Mouse (Mus musculus): ENCODE data around the gene Elk4. TPM values are rescaled to one million over a fixed set of nuclear protein-coding genes. Genes with fewer than 3 reads are reported as not detected.
A peak's percentile ranks its signal among the peaks of the same experiment; 100 is the strongest.

The Elk4 gene
- polyA plus RNA-seq, 1 experiment from 2014 or later, result 18.7 TPM

- DNase-seq (ENCODE audit: low spot score) (no peak), ATAC-seq (ENCODE audit: insufficient read depth, low FRiP score, low TSS enrichment) (no peak)
- no peak overlapping the region for H3K27ac ChIP-seq (ENCODE audit: low read depth, low read length)
- H3K4me2 ChIP-seq (ENCODE audit: low read depth), result no peak overlapping the region
- no peaks in the 10 kb centered on the region for H3K36me3 ChIP-seq (ENCODE audit: control insufficient read depth, insufficient read depth, low read length)
- 90% methylated on average over 5 of the region's 5 CpGs for WGBS
- no peak overlapping the region for H3K4me3 ChIP-seq (ENCODE audit: low read depth, low read length)
- H3K9me3 ChIP-seq (ENCODE audit: control insufficient read depth, low read length), result no peaks in the 10 kb centered on the region
- no peak overlapping the region for H3K9ac ChIP-seq (ENCODE audit: low read length)
- peaks cover 24% of the 10 kb centered on the region for H3K4me1 ChIP-seq (ENCODE audit: control insufficient read depth, insufficient read depth, low read length)
- H3K27me3 ChIP-seq (ENCODE audit: control insufficient read depth, insufficient read depth, low read length), result no peaks in the 10 kb centered on the region
These were observed 30.5 kb upstream of the Elk4 start for GRCm38 (mm10) chr1:131976886-131977285.

GRCm38 (mm10) chr1:131980471-131980870 lies 26.9 kb upstream of the Elk4 start:
- Histone ChIP-seq H3K4me3 (ENCODE audit: low read depth, low read length) (no peak overlapping the region), H3K27ac (ENCODE audit: low read depth, low read length) (no peak overlapping the region)

GRCm38 (mm10) chr1:131981378-131982013 lies 25.9 kb upstream of the Elk4 start:
- Histone ChIP-seq H3K27ac (ENCODE audit: low read depth, low read length) (no peak overlapping the region), H3K9me3 (ENCODE audit: control insufficient read depth, low read length) (no peaks in the 10 kb centered on the region), H3K4me1 (ENCODE audit: control insufficient read depth, insufficient read depth, low read length) (no peaks in the 10 kb centered on the region), H3K4me3 (ENCODE audit: low read depth, low read length) (no peak overlapping the region), H3K27me3 (ENCODE audit: control insufficient read depth, insufficient read depth, low read length) (no peaks in the 10 kb centered on the region), H3K4me2 (ENCODE audit: low read depth) (no peak overlapping the region), H3K36me3 (ENCODE audit: control insufficient read depth, insufficient read depth, low read length) (no peaks in the 10 kb centered on the region), H3K9ac (ENCODE audit: low read length) (no peak overlapping the region)
- WGBS, result 57% methylated on average over 12 of the region's 12 CpGs
- ATAC-seq (ENCODE audit: insufficient read depth, low FRiP score, low TSS enrichment), result peak; percentile 67
- peak; percentile 84 for DNase-seq (ENCODE audit: low spot score)

More at GRCm38 (mm10) chr1:131980471-131980870, 26.9 kb upstream of the Elk4 start:
- ATAC-seq (ENCODE audit: insufficient read depth, low FRiP score, low TSS enrichment) (no peak), DNase-seq (ENCODE audit: low spot score) (no peak)
- Histone ChIP-seq H3K9ac (ENCODE audit: low read length) (no peak overlapping the region), H3K9me3 (ENCODE audit: control insufficient read depth, low read length) (no peaks in the 10 kb centered on the region), H3K36me3 (ENCODE audit: control insufficient read depth, insufficient read depth, low read length) (no peaks in the 10 kb centered on the region), H3K4me2 (ENCODE audit: low read depth) (no peak overlapping the region), H3K27me3 (ENCODE audit: control insufficient read depth, insufficient read depth, low read length) (no peaks in the 10 kb centered on the region), H3K4me1 (ENCODE audit: control insufficient read depth, insufficient read depth, low read length) (peaks cover 3% of the 10 kb centered on the region; the same call in 1 of the 2 replicates)
- 23% methylated on average over 2 of the region's 2 CpGs for WGBS

DNA sequence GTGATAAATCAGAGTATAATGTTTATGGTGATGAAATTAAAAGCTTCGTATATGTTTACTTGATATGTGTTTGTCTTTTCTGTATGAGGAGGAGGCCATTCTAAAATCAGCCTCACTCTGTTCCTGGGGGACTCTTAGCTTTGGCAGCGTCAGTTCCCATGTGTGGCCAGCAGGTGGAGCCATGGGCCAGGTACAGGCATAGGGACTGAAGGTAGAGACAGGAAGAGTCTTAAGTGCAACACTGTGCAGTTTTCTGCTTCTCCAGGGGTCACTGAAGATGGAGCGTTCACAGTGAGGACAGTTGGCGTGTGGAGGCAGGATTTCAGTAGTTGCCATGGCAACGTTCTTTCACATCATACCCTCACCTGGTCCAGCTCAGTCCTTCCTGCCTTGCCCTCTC lies 24.5 kb upstream of the Elk4 start:
- ATAC-seq (ENCODE audit: insufficient read depth, low FRiP score, low TSS enrichment) (no peak), DNase-seq (ENCODE audit: low spot score) (peak; percentile 77)
- 23% methylated on average over 5 of the region's 5 CpGs for WGBS
- Histone ChIP-seq H3K9ac (ENCODE audit: low read length) (no peak overlapping the region), H3K4me2 (ENCODE audit: low read depth) (no peak overlapping the region), H3K4me1 (ENCODE audit: control insufficient read depth, insufficient read depth, low read length) (no peaks in the 10 kb centered on the region), H3K9me3 (ENCODE audit: control insufficient read depth, low read length) (no peaks in the 10 kb centered on the region), H3K27me3 (ENCODE audit: control insufficient read depth, insufficient read depth, low read length) (no peaks in the 10 kb centered on the region), H3K27ac (ENCODE audit: low read depth, low read length) (no peak overlapping the region), H3K36me3 (ENCODE audit: control insufficient read depth, insufficient read depth, low read length) (no peaks in the 10 kb centered on the region), H3K4me3 (ENCODE audit: low read depth, low read length) (no peak overlapping the region)

- 82% methylated on average over 2 of the region's 2 CpGs for WGBS
- no peaks in the 10 kb centered on the region for H3K9me3 ChIP-seq (ENCODE audit: control insufficient read depth, low read length)
- no peak overlapping the region for H3K4me3 ChIP-seq (ENCODE audit: low read depth, low read length)
These were observed 23.6 kb upstream of the Elk4 start for GRCm38 (mm10) chr1:131983806-131984205.

GRCm38 (mm10) chr1:131987432-131987831 lies 20.0 kb upstream of the Elk4 start:
- Histone ChIP-seq H3K9ac (ENCODE audit: low read length) (no peak overlapping the region), H3K4me3 (ENCODE audit: low read depth, low read length) (no peak overlapping the region), H3K27ac (ENCODE audit: low read depth, low read length) (no peak overlapping the region), H3K4me2 (ENCODE audit: low read depth) (no peak overlapping the region), H3K36me3 (ENCODE audit: control insufficient read depth, insufficient read depth, low read length) (no peaks in the 10 kb centered on the region), H3K4me1 (ENCODE audit: control insufficient read depth, insufficient read depth, low read length) (no peaks in the 10 kb centered on the region), H3K27me3 (ENCODE audit: control insufficient read depth, insufficient read depth, low read length) (no peaks in the 10 kb centered on the region), H3K9me3 (ENCODE audit: control insufficient read depth, low read length) (no peaks in the 10 kb centered on the region)
- WGBS, result 83% methylated on average over 15 of the region's 15 CpGs
- ATAC-seq (ENCODE audit: insufficient read depth, low FRiP score, low TSS enrichment), result no peak
- DNase-seq (ENCODE audit: low spot score), result no peak

More at GRCm38 (mm10) chr1:131983806-131984205, 23.6 kb upstream of the Elk4 start:
- Histone ChIP-seq H3K4me2 (ENCODE audit: low read depth) (no peak overlapping the region), H3K4me1 (ENCODE audit: control insufficient read depth, insufficient read depth, low read length) (no peaks in the 10 kb centered on the region), H3K36me3 (ENCODE audit: control insufficient read depth, insufficient read depth, low read length) (no peaks in the 10 kb centered on the region), H3K9ac (ENCODE audit: low read length) (no peak overlapping the region), H3K27ac (ENCODE audit: low read depth, low read length) (no peak overlapping the region), H3K27me3 (ENCODE audit: control insufficient read depth, insufficient read depth, low read length) (no peaks in the 10 kb centered on the region)
- no peak for DNase-seq (ENCODE audit: low spot score)
- ATAC-seq (ENCODE audit: insufficient read depth, low FRiP score, low TSS enrichment), result no peak

GRCm38 (mm10) chr1:131989476-131989875 lies 17.9 kb upstream of the Elk4 start:
- Histone ChIP-seq H3K36me3 (ENCODE audit: control insufficient read depth, insufficient read depth, low read length) (no peaks in the 10 kb centered on the region), H3K27me3 (ENCODE audit: control insufficient read depth, insufficient read depth, low read length) (no peaks in the 10 kb centered on the region), H3K9ac (ENCODE audit: low read length) (no peak overlapping the region), H3K4me1 (ENCODE audit: control insufficient read depth, insufficient read depth, low read length) (no peaks in the 10 kb centered on the region), H3K4me2 (ENCODE audit: low read depth) (no peak overlapping the region), H3K4me3 (ENCODE audit: low read depth, low read length) (no peak overlapping the region), H3K9me3 (ENCODE audit: control insufficient read depth, low read length) (no peaks in the 10 kb centered on the region), H3K27ac (ENCODE audit: low read depth, low read length) (no peak overlapping the region)
- WGBS, result 70% methylated on average over 4 of the region's 4 CpGs
- DNase-seq (ENCODE audit: low spot score), result no peak
- ATAC-seq (ENCODE audit: insufficient read depth, low FRiP score, low TSS enrichment), result no peak

DNA sequence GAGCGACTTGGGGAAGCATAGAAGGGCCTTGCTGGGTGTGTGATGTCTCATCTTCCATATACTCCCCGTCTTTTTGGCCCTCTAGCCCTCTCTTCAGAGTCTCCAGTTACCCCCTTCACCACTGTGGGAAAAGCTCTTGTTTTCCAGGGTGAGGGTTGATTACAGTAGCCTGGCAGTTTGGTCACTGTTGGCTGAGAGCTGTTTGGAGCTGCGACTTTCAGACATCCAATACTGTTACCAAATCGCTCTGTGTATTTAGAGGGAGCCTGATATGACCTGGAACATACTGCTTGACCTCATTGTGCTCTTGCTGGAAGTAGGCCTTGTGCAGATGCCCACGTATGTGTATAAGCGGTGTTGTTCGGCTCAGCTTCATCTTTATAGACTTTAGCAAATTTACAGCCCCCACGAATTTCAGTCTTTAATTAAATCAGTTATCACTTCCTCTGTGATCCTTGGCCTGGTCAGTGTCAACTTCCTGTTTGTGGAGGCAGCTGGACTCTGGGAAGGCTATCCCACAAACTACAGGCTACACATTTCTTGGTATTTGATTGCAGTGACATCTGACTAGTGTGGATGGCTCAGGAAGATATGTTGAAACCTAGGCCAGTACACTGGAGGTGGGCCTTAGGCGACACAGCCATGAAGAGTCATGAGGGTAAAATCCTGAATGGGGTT lies 17.2 kb upstream of the Elk4 start:
- Histone ChIP-seq H3K9me3 (ENCODE audit: control insufficient read depth, low read length) (no peaks in the 10 kb centered on the region), H3K27me3 (ENCODE audit: control insufficient read depth, insufficient read depth, low read length) (no peaks in the 10 kb centered on the region), H3K9ac (ENCODE audit: low read length) (no peak overlapping the region), H3K27ac (ENCODE audit: low read depth, low read length) (no peak overlapping the region), H3K4me2 (ENCODE audit: low read depth) (no peak overlapping the region), H3K4me3 (ENCODE audit: low read depth, low read length) (no peak overlapping the region), H3K36me3 (ENCODE audit: control insufficient read depth, insufficient read depth, low read length) (no peaks in the 10 kb centered on the region), H3K4me1 (ENCODE audit: control insufficient read depth, insufficient read depth, low read length) (no peaks in the 10 kb centered on the region)
- DNase-seq (ENCODE audit: low spot score), result no peak
- 91% methylated on average over 9 of the region's 9 CpGs for WGBS
- no peak for ATAC-seq (ENCODE audit: insufficient read depth, low FRiP score, low TSS enrichment)

DNA sequence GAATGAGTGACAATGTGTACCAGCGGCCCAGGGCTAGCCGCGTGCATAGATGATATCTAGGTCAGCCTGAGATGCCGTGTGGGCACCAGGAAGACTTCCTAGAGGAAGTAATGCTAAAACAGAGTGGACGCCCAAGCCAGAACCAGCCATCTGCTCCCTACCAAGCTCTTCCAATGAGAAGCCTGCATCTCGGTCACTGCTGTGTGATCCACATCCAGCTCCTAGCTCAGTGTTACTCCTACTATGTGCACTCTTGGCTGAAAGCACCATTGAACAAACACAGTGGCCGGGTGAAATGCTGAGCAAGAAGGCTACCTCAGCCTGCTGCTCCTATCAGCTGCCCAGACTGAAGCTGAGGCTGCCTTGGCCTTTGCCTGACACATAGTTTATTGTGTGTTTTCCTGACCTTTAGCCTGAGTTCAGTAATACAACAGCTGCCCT lies 14.8 kb upstream of the Elk4 start:
- ATAC-seq (ENCODE audit: insufficient read depth, low FRiP score, low TSS enrichment), result no peak
- Histone ChIP-seq H3K4me2 (ENCODE audit: low read depth) (no peak overlapping the region), H3K4me3 (ENCODE audit: low read depth, low read length) (no peak overlapping the region), H3K9me3 (ENCODE audit: control insufficient read depth, low read length) (no peaks in the 10 kb centered on the region), H3K27me3 (ENCODE audit: control insufficient read depth, insufficient read depth, low read length) (no peaks in the 10 kb centered on the region), H3K4me1 (ENCODE audit: control insufficient read depth, insufficient read depth, low read length) (no peaks in the 10 kb centered on the region), H3K27ac (ENCODE audit: low read depth, low read length) (no peak overlapping the region), H3K36me3 (ENCODE audit: control insufficient read depth, insufficient read depth, low read length) (no peaks in the 10 kb centered on the region), H3K9ac (ENCODE audit: low read length) (no peak overlapping the region)
- WGBS, result 80% methylated on average over 7 of the region's 7 CpGs
- no peak for DNase-seq (ENCODE audit: low spot score)
